Mouse (Mus musculus) liver, adult 2 months (tissue): ENCODE data around the gene Ltbp1. TPM values are rescaled to one million over a fixed set of nuclear protein-coding genes. Genes with fewer than 3 reads are reported as not detected.

Experiments
- DNase-seq: peaks from one replicate; pipeline ENCODE4 v3.0.0-alpha.2; 2011; ENCODE audit warnings: low read depth, low spot score; ENCODE audit errors: extremely low read depth
- H3K27ac ChIP-seq: fragments of 200-500 bp; replicated peaks from 2 replicates; pipeline ENCODE4 v1.5.1; 2012; ENCODE audit warnings: low read depth, mild to moderate bottlenecking, control low read depth, inconsistent platforms, low read length; ENCODE audit not compliant: insufficient read depth
- H3K27me3 ChIP-seq: fragments of 200-500 bp; 2 replicates; pipeline ENCODE4 v1.6.1; 2012; ENCODE audit warnings: mild to moderate bottlenecking, moderate library complexity, low read length, inconsistent platforms; ENCODE audit not compliant: control insufficient read depth, insufficient read depth
- H3K36me3 ChIP-seq: fragments of 200-500 bp; 2 replicates; pipeline ENCODE4 v1.6.1; 2012; ENCODE audit warnings: low read length, inconsistent platforms; ENCODE audit not compliant: control insufficient read depth, insufficient read depth
- H3K4me1 ChIP-seq: fragments of 200-500 bp; 2 replicates; pipeline ENCODE4 v1.6.1; 2011; ENCODE audit warnings: low read length; ENCODE audit not compliant: control insufficient read depth, insufficient read depth
- H3K4me3 ChIP-seq: fragments of 200-500 bp; 2 replicates; pipeline ENCODE4 v1.5.1; 2011; ENCODE audit warnings: low read depth, mild to moderate bottlenecking, control low read depth, low read length, moderate library complexity; ENCODE audit not compliant: insufficient read depth
- H3K79me2 ChIP-seq: fragments of 200-500 bp; 2 replicates; pipeline ENCODE4 v1.6.1; 2012; ENCODE audit warnings: inconsistent platforms, mild to moderate bottlenecking, low read length, moderate library complexity; ENCODE audit not compliant: control insufficient read depth, insufficient read depth
- H3K9ac ChIP-seq: fragments of 200-500 bp; 2 replicates; pipeline ENCODE4 v1.6.1; 2012; ENCODE audit warnings: low read depth, mild to moderate bottlenecking, control low read depth, inconsistent platforms, low read length
- CTCF ChIP-seq: fragments of 200-500 bp; IDR thresholded peaks from 2 replicates; pipeline ENCODE4 v1.5.1; 2011; ENCODE audit warnings: low read depth, low read length, control low read depth
- POLR2A ChIP-seq: fragments of 200-500 bp; IDR thresholded peaks from 2 replicates; pipeline ENCODE4 v1.6.1; 2011; ENCODE audit warnings: low read length, control low read depth; ENCODE audit not compliant: insufficient read depth; ENCODE audit errors: extremely low read depth
- WGBS: fragments of 180-500 bp; shearing (Covaris S2); methylation state at CpG from one replicate; pipeline ENCODE4 v1.1.7; 2018; 5-methylcytosine and 5-hydroxymethylcytosine counted together
- polyA plus RNA-seq: library from polyadenylated mRNA; depleted of rRNA; stranded (reverse); fragments of >200 nt; gene quantifications from 2 replicates; pipeline ENCODE4 v1.2.3, GENCODE M21; 2012
- total RNA-seq: library from RNA; depleted of rRNA; stranded (reverse); fragments of >200 nt; gene quantifications from 2 replicates; pipeline ENCODE4 v1.2.3, GENCODE M21; 2014

Ltbp1 gene
- total and polyA plus RNA-seq, 2 experiments = 1.1 to 1.5 TPM

- Histone ChIP-seq H3K79me2 (no peaks in the 10 kb centered on the region), H3K27ac (no peak overlapping the region), H3K27me3 (no peaks in the 10 kb centered on the region), H3K9ac (no peak overlapping the region), H3K36me3 (no peaks in the 10 kb centered on the region), H3K4me1 (no peaks in the 10 kb centered on the region), H3K4me3 (no peak overlapping the region)
- no peak for DNase-seq
- TF ChIP-seq CTCF (no peak), POLR2A (no peak)
- WGBS = 81% methylated on average over 7 of the region's 7 CpGs
Measured at GRCm38 (mm10) chr17:75096727-75097126, 91.4 kb downstream of the Ltbp1 start.

GRCm38 (mm10) chr17:75097367-75097766, 92.0 kb downstream of the Ltbp1 start:
- DNase-seq = no peak
- 63% methylated on average over 3 of the region's 3 CpGs for WGBS
- Histone ChIP-seq H3K36me3 (no peaks in the 10 kb centered on the region), H3K27ac (no peak overlapping the region), H3K27me3 (no peaks in the 10 kb centered on the region), H3K79me2 (no peaks in the 10 kb centered on the region), H3K9ac (no peak overlapping the region), H3K4me1 (no peaks in the 10 kb centered on the region), H3K4me3 (no peak overlapping the region)
- no peak for TF ChIP-seq CTCF
- TF ChIP-seq POLR2A = no peak

DNA sequence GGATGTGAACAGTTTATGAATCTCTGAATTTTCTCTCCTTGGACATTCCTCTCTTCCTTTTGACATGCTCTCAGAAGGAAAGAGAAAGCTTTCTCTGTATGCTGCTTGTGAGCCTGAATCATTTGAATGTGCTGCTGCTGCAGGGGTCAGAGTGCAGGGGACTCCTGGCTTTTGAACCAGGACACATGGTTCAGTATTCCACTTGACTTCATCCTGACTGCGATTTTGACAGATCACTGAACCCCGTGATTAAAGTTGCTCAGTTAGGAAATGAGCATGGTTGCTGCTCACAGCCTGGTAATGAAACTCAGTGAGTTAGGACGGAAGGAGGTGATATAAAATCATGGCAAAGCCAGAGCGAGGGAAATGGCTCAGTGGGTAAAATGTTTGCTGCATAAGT, 95.8 kb downstream of the Ltbp1 start:
- WGBS = 70% methylated on average over 4 of the region's 4 CpGs
- peak; percentile 13 for DNase-seq
- no peak for TF ChIP-seq CTCF
- no peak for TF ChIP-seq POLR2A
- Histone ChIP-seq H3K36me3 (no peaks in the 10 kb centered on the region), H3K27ac (no peak overlapping the region), H3K79me2 (no peaks in the 10 kb centered on the region), H3K4me3 (no peak overlapping the region), H3K4me1 (no peaks in the 10 kb centered on the region), H3K9ac (no peak overlapping the region), H3K27me3 (no peaks in the 10 kb centered on the region)

GRCm38 (mm10) chr17:75101994-75102393, 96.6 kb downstream of the Ltbp1 start:
- H3K4me3 ChIP-seq = no peak overlapping the region
- H3K9ac ChIP-seq = no peak overlapping the region
- no peaks in the 10 kb centered on the region for H3K4me1 ChIP-seq
- DNase-seq = no peak
- no peaks in the 10 kb centered on the region for H3K27me3 ChIP-seq
- H3K27ac ChIP-seq = no peak overlapping the region
- WGBS = 90% methylated on average over 8 of the region's 8 CpGs
- no peaks in the 10 kb centered on the region for H3K79me2 ChIP-seq
- no peaks in the 10 kb centered on the region for H3K36me3 ChIP-seq
- no peak for TF ChIP-seq CTCF
- no peak for TF ChIP-seq POLR2A

DNA sequence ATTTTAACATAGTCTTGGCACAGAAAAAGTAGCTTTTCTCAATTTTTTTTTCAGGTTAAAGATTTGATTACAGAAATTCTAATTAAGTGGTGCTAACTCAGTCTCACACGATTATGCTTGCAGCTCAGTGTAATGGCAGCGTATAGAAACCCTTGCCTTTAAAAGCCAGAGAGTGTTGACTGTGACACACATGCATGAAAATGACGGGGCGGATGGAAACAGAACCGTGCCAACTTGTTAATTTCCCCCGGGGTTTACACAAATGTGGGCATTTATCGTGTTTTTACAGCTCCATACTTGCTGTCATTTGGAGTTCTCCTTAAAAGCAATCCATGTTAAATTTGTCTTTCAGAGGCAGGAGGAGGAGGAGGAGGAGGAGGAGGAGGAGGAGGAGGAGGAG, 102.0 kb downstream of the Ltbp1 start:
- H3K4me3 ChIP-seq = no peak overlapping the region
- H3K27ac ChIP-seq = no peak overlapping the region
- no peak for DNase-seq
- no peaks in the 10 kb centered on the region for H3K36me3 ChIP-seq
- WGBS = 82% methylated on average over 7 of the region's 7 CpGs
- no peaks in the 10 kb centered on the region for H3K79me2 ChIP-seq
- H3K9ac ChIP-seq = no peak overlapping the region
- no peak for TF ChIP-seq POLR2A
- no peak for TF ChIP-seq CTCF
- no peaks in the 10 kb centered on the region for H3K4me1 ChIP-seq
- no peaks in the 10 kb centered on the region for H3K27me3 ChIP-seq

- 89% methylated on average over 5 of the region's 5 CpGs for WGBS
- no peaks in the 10 kb centered on the region for H3K79me2 ChIP-seq
- H3K4me3 ChIP-seq = no peak overlapping the region
- DNase-seq = no peak
- no peak overlapping the region for H3K9ac ChIP-seq
- H3K4me1 ChIP-seq = no peaks in the 10 kb centered on the region
- H3K27ac ChIP-seq = no peak overlapping the region
- TF ChIP-seq CTCF = no peak
- TF ChIP-seq POLR2A = no peak
- H3K27me3 ChIP-seq = no peaks in the 10 kb centered on the region
- H3K36me3 ChIP-seq = no peaks in the 10 kb centered on the region
Measured at GRCm38 (mm10) chr17:75107879-75108278, 102.5 kb downstream of the Ltbp1 start.
